Mouse (Mus musculus) kidney, adult 2 months (tissue): ENCODE results near the gene Lrrfip2.

Experiments used
- CTCF ChIP-seq: fragments of 200-500 bp; conservative IDR thresholded peaks from 2 replicates; pipeline ENCODE4 v1.5.1; 2011; ENCODE audit warnings: low read depth, mild to moderate bottlenecking, control low read depth, low read length, moderate library complexity, mixed read lengths; ENCODE audit not compliant: insufficient read depth, insufficient read length
- POLR2A ChIP-seq: fragments of 200-500 bp; IDR thresholded peaks from one replicate; pipeline ENCODE4 v1.6.1; 2011; ENCODE audit warnings: low read depth, low read length, control low read depth

GRCm38 (mm10) chr9:111174071-111174470 lies 56.7 kb downstream of the Lrrfip2 start:
- TF ChIP-seq CTCF (no peak), POLR2A (no peak)
